Mouse (Mus musculus) CD4-positive naive resting alpha-beta T cell, adult 57 days (primary cell): Measurements from ENCODE around the gene Sned1. TPM values are rescaled to one million over a fixed set of nuclear protein-coding genes. Genes with fewer than 3 reads are reported as not detected.

Experiments
- total RNA-seq: library from RNA; stranded (reverse); gene quantifications from one replicate; pipeline ENCODE4 v1.2.4, GENCODE M21; 2023

Gene Sned1
- 2.8 TPM for total RNA-seq

DNA sequence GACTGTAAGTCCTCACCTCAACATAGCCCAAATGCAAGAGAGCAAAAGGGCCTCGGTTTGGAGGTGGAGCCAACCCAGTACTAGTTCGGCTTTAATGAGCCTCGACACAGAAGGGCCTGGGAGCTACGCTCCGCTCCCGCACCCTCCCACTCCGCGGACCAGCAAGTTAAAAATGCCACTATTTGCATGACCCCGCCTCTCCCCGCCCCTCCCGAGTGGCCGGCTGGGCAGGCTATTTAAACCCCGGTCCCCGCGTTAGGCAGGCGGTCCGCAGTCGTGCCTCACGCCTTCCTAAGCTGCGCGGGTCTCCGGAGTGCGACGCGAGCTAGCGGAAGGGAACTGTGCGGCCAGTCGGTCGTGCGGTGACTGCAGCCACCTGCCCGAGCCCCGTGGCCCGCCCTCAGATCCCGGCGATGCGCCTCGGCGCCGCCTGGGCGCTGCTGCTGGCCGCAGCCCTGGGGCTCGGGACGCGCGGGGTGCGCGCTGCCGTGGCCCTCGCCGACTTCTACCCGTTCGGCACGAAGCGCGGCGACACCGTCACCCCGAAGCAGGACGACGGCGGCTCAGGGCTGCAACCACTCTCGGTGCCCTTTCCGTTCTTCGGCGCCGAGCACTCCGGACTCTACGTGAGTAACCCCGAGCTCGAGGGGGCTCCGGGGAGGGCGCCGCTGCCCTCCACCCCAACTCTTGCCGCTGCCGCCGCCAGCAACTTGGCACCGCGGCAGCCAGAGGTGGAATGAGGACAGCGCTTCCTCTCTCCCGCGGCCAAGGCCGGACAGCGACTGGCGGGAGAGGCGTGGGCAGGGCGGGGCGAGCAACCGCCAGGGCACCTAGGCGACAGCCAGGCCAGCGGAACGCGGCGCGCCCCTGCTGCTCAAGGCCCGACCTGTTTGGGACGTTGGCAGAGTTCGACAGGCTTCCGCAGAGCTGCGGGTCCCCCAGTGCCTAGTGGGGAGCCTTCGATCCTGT is at the start of gene Sned1:
Gene Sned1 (plus strand): TSS at position 266 of the 969 bp plus-strand sequence.

GRCm38 (mm10) chr1:93305581-93306337 is 70.1 kb downstream of the Sned1 start, which contains the start of gene Mterf4:
TSS of gene Mterf4 (minus strand) at chr1:93305915.

GRCm38 (mm10) chr1:93342648-93343503 is 107.2 kb downstream of the Sned1 start, which contains the start of the genes Ppp1r7 and Pask:
TSS of gene Ppp1r7 (plus strand) at chr1:93342854.
TSS of gene Pask (minus strand) at chr1:93343482.

Other genes starting within 250 kb of the Sned1 start
- not detected for gene Aqp12, start 229.5 kb upstream of the Sned1 start, total RNA-seq
- not detected for gene Kif1a, start 133.9 kb upstream of the Sned1 start, total RNA-seq
- gene Agxt, start 100.6 kb upstream of the Sned1 start, total RNA-seq: not detected
- gene 2310007B03Rik, start 74.9 kb upstream of the Sned1 start, total RNA-seq: not detected
- gene Crocc2, start 67.1 kb upstream of the Sned1 start, total RNA-seq: not detected
- gene Mterf4, start 70.1 kb downstream of the Sned1 start, total RNA-seq: 15.3 TPM
- 23.4 TPM for gene Ppp1r7, start 107.0 kb downstream of the Sned1 start, total RNA-seq
- gene Pask, start 107.6 kb downstream of the Sned1 start, total RNA-seq: 0.68 TPM
- not detected for gene Ano7, start 138.1 kb downstream of the Sned1 start, total RNA-seq
- gene Hdlbp, start 243.0 kb downstream of the Sned1 start, total RNA-seq: 112 TPM